8 mouse cellular contexts compared by ENCODE assay signal in genomic region chr1:180974126-180974746, GRCm38 (mm10). TPM values are rescaled to one million over a fixed set of nuclear protein-coding genes. Genes with fewer than 3 reads are reported as not detected.
DNase-seq lines count a peak whose midpoint lies in the region; ATAC-seq and TF ChIP-seq lines count a peak whose summit lies in the region.

No protein-coding gene starts in this region.

- no peak for TF ChIP-seq EP300 in MEL (IDR thresholded peaks at IDR 0.05; ENCODE audit: low read depth in 1 of 2, low read length in 2 of 2)

- no peaks in the 10 kb centered on the region for H3K9me3 ChIP-seq in MEL (replicated peaks; ENCODE audit: insufficient read depth, low read length)
- no peaks in the 10 kb centered on the region for H3K9me3 ChIP-seq in embryonic facial prominence, embryonic 12.5 days

- H3K4me3 ChIP-seq in cerebellum, adult 2 months (replicated peaks; ENCODE audit: insufficient read depth, low read depth, low read length), result no peak overlapping the region
- H3K4me3 ChIP-seq in MEL (ENCODE audit: control insufficient read depth in 1 of 2, insufficient read depth in 1 of 2, low read depth in 2 of 2, low read length in 2 of 2), result no peak overlapping the region
- H3K4me3 ChIP-seq in embryonic facial prominence, embryonic 12.5 days, result no peak overlapping the region

- no peak overlapping the region for H3K9ac ChIP-seq in MEL (ENCODE audit: control insufficient read depth, low read depth, low read length, poor library complexity, severe bottlenecking)
- no peak overlapping the region for H3K9ac ChIP-seq in embryonic facial prominence, embryonic 12.5 days

- TF ChIP-seq CTCF in cerebellum, adult 2 months (IDR thresholded peaks at IDR 0.05; ENCODE audit: borderline replicate concordance, insufficient read depth, low read depth, low read length), result peak; percentile 55
- peak; percentile 47 to 88 (median 87) for TF ChIP-seq CTCF in MEL (IDR thresholded peaks at IDR 0.05 in 2 of 3, conservative IDR thresholded peaks at IDR 0.05 in 1 of 3; ENCODE audit: control insufficient read depth in 1 of 3, insufficient read depth in 1 of 3, low read depth in 2 of 3, low read length in 3 of 3, poor library complexity in 1 of 3, severe bottlenecking in 1 of 3)

- peak; percentile 54 for ATAC-seq in embryonic facial prominence, embryonic 12.5 days (ENCODE audit: insufficient number of reproducible peaks, insufficient read depth, low FRiP score, low TSS enrichment)

- no peak overlapping the region for H3K4me2 ChIP-seq in embryonic facial prominence, embryonic 12.5 days (replicated peaks)

- 0 out of 2 replicates have a peak overlapping the region, but pooled peaks have one; percentile 50 for H3K27ac ChIP-seq in cerebellum, adult 2 months (ENCODE audit: insufficient read depth, low read length)
- H3K27ac ChIP-seq in MEL (ENCODE audit: control insufficient read depth, low read depth, low read length), result no peak overlapping the region
- H3K27ac ChIP-seq in embryonic facial prominence, embryonic 12.5 days, result no peak overlapping the region

- H3K4me1 ChIP-seq in cerebellum, adult 2 months (ENCODE audit: control insufficient read depth, insufficient read depth, low read length), result no peaks in the 10 kb centered on the region
- no peaks in the 10 kb centered on the region for H3K4me1 ChIP-seq in MEL (ENCODE audit: control insufficient read depth in 1 of 2, insufficient read depth in 2 of 2, low read length in 2 of 2)
- no peaks in the 10 kb centered on the region for H3K4me1 ChIP-seq in embryonic facial prominence, embryonic 12.5 days

- no peaks in the 10 kb centered on the region for H3K79me2 ChIP-seq in MEL (ENCODE audit: control insufficient read depth, insufficient read depth, low read length, poor library complexity)

- H3K36me3 ChIP-seq in MEL (ENCODE audit: control insufficient read depth in 1 of 2, insufficient read depth in 2 of 2, low read length in 2 of 2), result no peaks in the 10 kb centered on the region
- peaks cover 2% of the 10 kb centered on the region; the same call in 1 of the 2 replicates for H3K36me3 ChIP-seq in embryonic facial prominence, embryonic 12.5 days

- DNase-seq in cerebellum, adult 2 months, result peak in 1 of 2 experiments; percentile 26
- DNase-seq in cerebellum, adult 11 months, result no peak
- DNase-seq in MEL (ENCODE audit: low read depth, low spot score) (peak; percentile 68), liver (peak; percentile 26)
- peak; percentile 69 for DNase-seq in hindlimb bud, embryonic 11.5 days (ENCODE audit: extremely low spot score, low read depth, low spot score)
- peak; percentile 26 to 51 for DNase-seq in natural killer cell, adult 2 months (ENCODE audit: low spot score in 2 of 2)
- no peak for DNase-seq in urinary bladder, adult 18-20 months (ENCODE audit: low spot score in 2 of 2)

- 56% methylated on average over 14 of the region's 14 CpGs for WGBS in cerebellum, adult 2 months
- whole genome bisulfite sequencing in embryonic facial prominence, embryonic 12.5 days, result 55% methylated on average over 14 of the region's 14 CpGs

- H3K27me3 ChIP-seq in cerebellum, adult 2 months (ENCODE audit: control insufficient read depth, insufficient read depth, low read length), result no peaks in the 10 kb centered on the region
- no peaks in the 10 kb centered on the region for H3K27me3 ChIP-seq in MEL (ENCODE audit: control insufficient read depth in 1 of 2, insufficient read depth in 2 of 2, low read length in 2 of 2)
- no peaks in the 10 kb centered on the region for H3K27me3 ChIP-seq in embryonic facial prominence, embryonic 12.5 days

- TF ChIP-seq POLR2A in cerebellum, adult 2 months (IDR thresholded peaks at IDR 0.05; ENCODE audit: borderline replicate concordance, insufficient read depth, low read length), result no peak
- no peak for TF ChIP-seq POLR2A in MEL (IDR thresholded peaks at IDR 0.05; ENCODE audit: control insufficient read depth in 1 of 2, insufficient read depth in 1 of 2, low read depth in 1 of 2, low read length in 2 of 2, poor library complexity in 1 of 2)

- TF ChIP-seq RAD21 in MEL (IDR thresholded peaks at IDR 0.05; ENCODE audit: low read depth, low read length), result peak; percentile 67

TF ChIP-seq in MEL, 35 proteins besides CTCF, POLR2A, EP300 and RAD21:
- TF ChIP-seq ZKSCAN1 (IDR thresholded peaks at IDR 0.05; ENCODE audit: low read depth, low read length), result no peak
- TF ChIP-seq E2F4 (IDR thresholded peaks at IDR 0.05; ENCODE audit: borderline replicate concordance, low read depth, low read length), result no peak
- no peak for TF ChIP-seq POLR2AphosphoS2 (IDR thresholded peaks at IDR 0.05; ENCODE audit: low read length)
- no peak for TF ChIP-seq JUND (IDR thresholded peaks at IDR 0.05; ENCODE audit: low read depth, low read length)
- TF ChIP-seq USF1 (IDR thresholded peaks at IDR 0.05; ENCODE audit: low read depth, low read length), result no peak
- peak; percentile 74 for TF ChIP-seq ZNF384 (IDR thresholded peaks at IDR 0.05; ENCODE audit: low read depth, low read length)
- no peak for TF ChIP-seq GATA1 (IDR thresholded peaks at IDR 0.05; ENCODE audit: low read depth, low read length)
- TF ChIP-seq CHD2 (IDR thresholded peaks at IDR 0.05; ENCODE audit: low read length), result no peak
- no peak for TF ChIP-seq MAZ (IDR thresholded peaks at IDR 0.05; ENCODE audit: low read depth, low read length)
- TF ChIP-seq NELFE (IDR thresholded peaks at IDR 0.05; ENCODE audit: low read depth, low read length), result no peak
- TF ChIP-seq ZMIZ1 (IDR thresholded peaks at IDR 0.05; ENCODE audit: low read depth, low read length), result no peak
- TF ChIP-seq KAT2A (conservative IDR thresholded peaks at IDR 0.05; ENCODE audit: low read depth, low read length), result no peak
- no peak for TF ChIP-seq CHD1 (IDR thresholded peaks at IDR 0.05; ENCODE audit: low read depth, low read length)
- peak; percentile 89 for TF ChIP-seq SMC3 (IDR thresholded peaks at IDR 0.05; ENCODE audit: low read depth, low read length)
- no peak for TF ChIP-seq USF2 (IDR thresholded peaks at IDR 0.05; ENCODE audit: borderline replicate concordance in 1 of 2, insufficient read depth in 1 of 2, low read depth in 1 of 2, low read length in 2 of 2)
- no peak for TF ChIP-seq NRF1 (IDR thresholded peaks at IDR 0.05; ENCODE audit: insufficient read depth, low read depth, low read length, poor library complexity, severe bottlenecking)
- TF ChIP-seq ZC3H11A (IDR thresholded peaks at IDR 0.05; ENCODE audit: low read depth, low read length), result peak; percentile 74
- TF ChIP-seq BHLHE40 (IDR thresholded peaks at IDR 0.05; ENCODE audit: borderline replicate concordance, low read depth, low read length), result no peak
- no peak for TF ChIP-seq MAX (IDR thresholded peaks at IDR 0.05; ENCODE audit: low read length)
- TF ChIP-seq UBTF (IDR thresholded peaks at IDR 0.05; ENCODE audit: borderline replicate concordance, insufficient read depth, low read depth, low read length), result no peak
- no peak for TF ChIP-seq TCF12 (IDR thresholded peaks at IDR 0.05; ENCODE audit: low read depth, low read length)
- no peak for TF ChIP-seq MAFK (IDR thresholded peaks at IDR 0.05; ENCODE audit: borderline replicate concordance, low read depth, low read length)
- no peak for TF ChIP-seq GABPA (IDR thresholded peaks at IDR 0.05; ENCODE audit: low read depth, low read length)
- TF ChIP-seq RCOR1 (IDR thresholded peaks at IDR 0.05; ENCODE audit: low read depth, low read length), result no peak
- TF ChIP-seq HCFC1 (IDR thresholded peaks at IDR 0.05; ENCODE audit: low read depth, low read length), result no peak
- TF ChIP-seq TAL1 (IDR thresholded peaks at IDR 0.05; ENCODE audit: low read length), result no peak
- no peak for TF ChIP-seq MYB (IDR thresholded peaks at IDR 0.05; ENCODE audit: low read depth, low read length)
- no peak for TF ChIP-seq POLR2AphosphoS5 (IDR thresholded peaks at IDR 0.05; ENCODE audit: borderline replicate concordance, low read depth, low read length)
- no peak for TF ChIP-seq ETS1 (IDR thresholded peaks at IDR 0.05; ENCODE audit: low read depth, low read length)
- TF ChIP-seq SIN3A (IDR thresholded peaks at IDR 0.05; ENCODE audit: low read length), result peak; percentile 38; the same call in 1 of the 2 replicates
- TF ChIP-seq MYC (IDR thresholded peaks at IDR 0.05; ENCODE audit: low read depth, low read length), result no peak
- no peak for TF ChIP-seq MXI1 (IDR thresholded peaks at IDR 0.05; ENCODE audit: low read depth, low read length)

RNA-seq across cellular contexts. Expression of gene Tmem63a, which starts 32.1 kb away (rescaled TPM):
- polyA plus RNA-seq in cerebellum, adult 2 months (2012; rRNA removed), result 87.8 and 117 TPM in 2 replicates
- total RNA-seq in MEL (2012; rRNA removed), result 7.5 and 7.7 TPM in 2 replicates
- 10 to 100 TPM in 1 of 2 experiments, not detected in 1; 12.8 TPM for polyA plus RNA-seq in MEL (2012; ENCODE audit: insufficient read depth in 1 of 2, insufficient read length in 2 of 2, low read depth in 1 of 2, low replicate concordance in 2 of 2, missing spikeins in 1 of 2)
- polyA plus RNA-seq in embryonic facial prominence, embryonic 12.5 days (2016; fragmentation: Nextera tagmentation; extraction: Ambion mirVana), result 8.8 and 8.9 TPM in 2 replicates

RNA-seq across cellular contexts. Expression of gene Lefty1, which starts 39.4 kb away (rescaled TPM):
- polyA plus RNA-seq in cerebellum, adult 2 months (2012; rRNA removed), result 3.6 and 3.7 TPM in 2 replicates
- 3.5 and 6.4 TPM in 2 replicates for total RNA-seq in MEL (2012; rRNA removed)
- polyA plus RNA-seq in MEL (2012; ENCODE audit: insufficient read depth in 1 of 2, insufficient read length in 2 of 2, low read depth in 1 of 2, low replicate concordance in 2 of 2, missing spikeins in 1 of 2), result 1 to 10 TPM in 1 of 2 experiments, not detected in 1; 5.1 TPM
- polyA plus RNA-seq in embryonic facial prominence, embryonic 12.5 days (2016; fragmentation: Nextera tagmentation; extraction: Ambion mirVana), result 1.2 and 2.4 TPM in 2 replicates

RNA-seq across cellular contexts. Expression of gene Ephx1, which starts 46.5 kb away (rescaled TPM):
- polyA plus RNA-seq in cerebellum, adult 2 months (2012; rRNA removed), result 54.8 and 61.0 TPM in 2 replicates
- 0.15 and 0.23 TPM in 2 replicates for total RNA-seq in MEL (2012; rRNA removed)
- polyA plus RNA-seq in MEL (2012; ENCODE audit: insufficient read depth in 1 of 2, insufficient read length in 2 of 2, low read depth in 1 of 2, low replicate concordance in 2 of 2, missing spikeins in 1 of 2), result under 1 TPM in 1 of 2 experiments, not detected in 1; 0.39 TPM
- 1.5 and 2.6 TPM in 2 replicates for polyA plus RNA-seq in embryonic facial prominence, embryonic 12.5 days (2016; fragmentation: Nextera tagmentation; extraction: Ambion mirVana)

Comparison
In these comparisons a context has a peak if more than half of its experiments do, and no peak if none do; other contexts are left out.
1. DNase-seq: peak in MEL (single experiment), hindlimb bud, embryonic 11.5 days (single experiment), liver (single experiment) and natural killer cell, adult 2 months (2 of 2); none in cerebellum, adult 11 months (single experiment) and urinary bladder, adult 18-20 months (0 of 2).
2. RNA of gene Ephx1, which starts 46.5 kb away (polyA plus RNA-seq): 54.8 to 61.0 TPM in cerebellum, adult 2 months; 1.5 to 2.6 TPM in embryonic facial prominence, embryonic 12.5 days and 0.39 TPM in MEL; every median in the first group is over 10 times any median in the second.